Mouse (Mus musculus) liver, embryonic 16.5 days (tissue): ENCODE results near the gene Lrrc32. TPM values are rescaled to one million over a fixed set of nuclear protein-coding genes. Genes with fewer than 3 reads are reported as not detected.

Experiments used
- ATAC-seq: fragments of 200-750 bp; cut with Nextera tagmentation; 2 replicates; pipeline ENCODE4 v1.8.0; 2017; ENCODE audit warnings: low read depth, mild to moderate bottlenecking, moderate number of reproducible peaks, moderate library complexity
- H3K27ac ChIP-seq: fragments of 300-500 bp; sonication (generic); 2 replicates; pipeline ENCODE4 v1.5.1; 2014; ENCODE audit warnings: mild to moderate bottlenecking, low read length
- H3K27me3 ChIP-seq: fragments of 300-500 bp; sonication (generic); 2 replicates; pipeline ENCODE4 v1.6.1; 2014; ENCODE audit warnings: low read depth, low read length, mixed read lengths; ENCODE audit not compliant: control insufficient read depth, insufficient read depth
- H3K36me3 ChIP-seq: fragments of 300-500 bp; sonication (generic); 2 replicates; pipeline ENCODE4 v1.6.1; 2014; ENCODE audit warnings: mild to moderate bottlenecking; ENCODE audit not compliant: control insufficient read depth, insufficient read depth
- H3K4me1 ChIP-seq: fragments of 300-500 bp; sonication (generic); 2 replicates; pipeline ENCODE4 v1.6.1; 2014; ENCODE audit warnings: low read depth, low read length, mixed read lengths; ENCODE audit not compliant: control insufficient read depth
- H3K4me2 ChIP-seq: fragments of 300-500 bp; sonication (generic); 2 replicates; pipeline ENCODE4 v1.6.1; 2014; ENCODE audit warnings: low read depth, low read length, mixed read lengths
- H3K4me3 ChIP-seq: fragments of 300-500 bp; sonication (generic); 2 replicates; pipeline ENCODE4 v1.5.1; 2014; ENCODE audit warnings: low read depth, mild to moderate bottlenecking, low read length
- H3K9ac ChIP-seq: fragments of 300-500 bp; sonication (generic); 2 replicates; pipeline ENCODE4 v1.6.1; 2014; ENCODE audit warnings: low read depth, low read length
- H3K9me3 ChIP-seq: fragments of 300-500 bp; sonication (generic); replicated peaks from 2 replicates; pipeline ENCODE4 v1.6.1; 2016; ENCODE audit warnings: low read length; ENCODE audit not compliant: control insufficient read depth
- WGBS: fragments of 180-500 bp; shearing (Covaris S2); extraction: QIAGEN DNeasy Blood & Tissue Kit; methylation state at CpG from one replicate; pipeline ENCODE4 v1.1.7; 2014; ENCODE audit not compliant: insufficient replicate concordance; 5-methylcytosine and 5-hydroxymethylcytosine counted together
- polyA plus RNA-seq: library from polyadenylated mRNA; unstranded; fragments of >200 nt; fragmentation: Nextera tagmentation; extraction: Ambion mirVana; gene quantifications from 2 replicates; pipeline ENCODE4 v1.2.1, GENCODE M21; 2015

Lrrc32 gene
- polyA plus RNA-seq, 1 experiment from 2014 or later, result 7.1 TPM

DNA sequence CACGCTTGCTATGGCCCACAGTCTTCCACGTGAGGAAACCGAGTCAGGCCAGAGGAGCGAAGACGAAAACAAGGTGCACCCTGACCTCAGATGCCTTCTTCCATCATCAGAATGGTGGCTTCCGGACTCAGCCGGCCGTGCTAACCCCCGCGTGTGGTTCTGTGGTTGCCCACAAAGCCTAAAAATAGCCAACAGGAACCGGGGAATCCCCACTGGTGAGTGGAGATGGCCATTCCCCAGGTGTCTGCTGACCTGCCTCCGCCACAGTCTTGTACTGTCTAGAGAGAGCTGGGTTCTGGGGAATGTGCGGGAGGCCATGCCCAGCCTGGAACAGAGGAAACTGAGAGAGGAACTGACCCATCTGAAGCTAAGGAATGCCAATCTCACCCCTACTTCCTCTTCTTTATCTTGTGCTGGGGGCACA, 45.4 kb downstream of the Lrrc32 start:
- Histone ChIP-seq H3K36me3 (no peaks in the 10 kb centered on the region), H3K9me3 (no peaks in the 10 kb centered on the region), H3K27me3 (no peaks in the 10 kb centered on the region), H3K9ac (no peak overlapping the region), H3K4me2 (no peak overlapping the region), H3K4me1 (no peaks in the 10 kb centered on the region; the same call in none of the 2 replicates), H3K27ac (no peak overlapping the region), H3K4me3 (no peak overlapping the region)
- no peak for ATAC-seq
- WGBS, result 14% methylated on average over 13 of the region's 13 CpGs

DNA sequence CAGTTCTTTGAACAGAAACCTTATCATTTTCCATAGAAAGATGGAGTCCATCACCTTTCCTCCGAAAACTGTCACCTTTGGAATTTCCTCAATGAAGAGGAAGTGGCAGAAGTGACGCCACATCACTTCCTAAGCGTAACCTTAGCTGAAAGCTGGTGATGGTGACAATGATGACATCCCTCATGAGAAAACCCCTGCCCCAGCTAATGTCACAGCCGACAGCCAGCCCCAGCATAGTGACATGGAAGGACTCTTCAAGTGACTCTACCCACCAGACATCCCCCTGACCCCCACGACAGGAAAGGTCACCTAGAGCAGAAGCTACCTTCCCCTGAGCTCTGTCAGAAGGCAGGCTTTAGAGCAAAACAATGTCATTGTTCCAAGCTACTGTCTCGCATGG, 46.1 kb downstream of the Lrrc32 start:
- no peaks in the 10 kb centered on the region; the same call in none of the 2 replicates for H3K4me1 ChIP-seq
- WGBS, result 48% methylated on average over 6 of the region's 6 CpGs
- H3K27ac ChIP-seq, result no peak overlapping the region
- ATAC-seq, result no peak
- H3K27me3 ChIP-seq, result no peaks in the 10 kb centered on the region
- H3K4me3 ChIP-seq, result no peak overlapping the region
- no peak overlapping the region for H3K9ac ChIP-seq
- no peaks in the 10 kb centered on the region for H3K36me3 ChIP-seq
- no peak overlapping the region for H3K4me2 ChIP-seq
- H3K9me3 ChIP-seq, result no peaks in the 10 kb centered on the region

DNA sequence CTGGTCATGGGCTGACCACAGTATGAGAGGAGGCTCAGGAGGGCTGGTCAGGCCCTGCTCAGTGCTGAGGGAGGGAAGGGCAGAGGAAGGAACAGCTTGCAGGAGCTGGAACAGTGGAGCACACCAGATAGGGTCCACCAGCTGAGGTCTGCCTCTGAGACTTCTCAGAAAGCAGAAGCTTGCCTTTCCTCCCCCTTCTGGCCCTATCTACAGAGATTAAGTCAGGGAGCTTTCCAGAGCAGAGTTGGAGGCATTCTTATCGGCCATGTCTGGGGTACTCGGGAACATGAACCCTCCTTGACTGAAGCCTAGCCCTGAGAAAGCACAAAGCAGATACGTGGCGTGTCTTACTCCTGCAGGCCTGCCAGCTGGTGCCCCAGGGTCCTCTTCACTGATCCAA, 46.8 kb downstream of the Lrrc32 start:
- Histone ChIP-seq H3K36me3 (no peaks in the 10 kb centered on the region), H3K9ac (no peak overlapping the region), H3K9me3 (no peaks in the 10 kb centered on the region), H3K27ac (no peak overlapping the region), H3K4me1 (no peaks in the 10 kb centered on the region; the same call in none of the 2 replicates), H3K4me2 (no peak overlapping the region), H3K4me3 (no peak overlapping the region), H3K27me3 (no peaks in the 10 kb centered on the region)
- ATAC-seq, result peak; percentile 32; the same call in 1 of the 2 replicates
- 24% methylated on average over 4 of the region's 4 CpGs for WGBS

DNA sequence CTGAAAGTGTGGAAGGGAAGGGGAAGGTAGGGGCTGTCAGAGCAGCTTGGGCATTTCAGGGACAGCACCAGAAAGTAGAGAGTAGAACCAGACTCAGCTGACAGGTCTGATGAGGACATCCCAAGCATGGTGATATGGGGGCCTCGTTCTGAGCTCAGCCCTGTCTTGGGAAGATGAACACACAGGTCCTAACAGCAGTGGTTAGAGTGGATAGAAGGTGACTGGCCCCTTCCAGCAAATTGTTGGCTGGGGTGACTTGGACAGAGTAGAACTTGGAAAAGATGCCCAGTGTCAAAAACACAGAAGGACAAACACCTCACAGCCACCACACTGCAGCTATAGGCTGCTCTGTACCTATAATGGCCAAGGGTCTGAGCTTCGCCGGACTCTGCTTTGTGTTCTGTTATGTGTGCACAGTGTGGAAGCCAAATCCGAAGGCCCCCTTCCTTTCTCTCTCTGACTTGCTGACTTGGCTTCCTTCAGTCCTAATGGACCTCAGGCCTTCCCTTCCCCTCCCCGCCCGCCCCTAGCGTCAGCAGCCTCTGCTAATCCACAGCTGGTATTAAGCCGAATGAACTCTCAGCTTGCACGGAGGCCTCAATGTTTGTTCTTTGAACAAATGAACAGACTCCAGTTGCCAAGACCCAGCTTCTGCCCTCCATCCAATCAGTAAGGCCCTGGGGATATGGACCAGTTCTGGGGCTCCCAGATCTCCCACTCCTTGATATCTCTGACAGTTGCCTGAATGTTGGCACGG, 48.3 kb downstream of the Lrrc32 start:
- Histone ChIP-seq H3K27ac (no peak overlapping the region), H3K27me3 (no peaks in the 10 kb centered on the region), H3K9me3 (no peaks in the 10 kb centered on the region), H3K4me2 (no peak overlapping the region), H3K4me3 (no peak overlapping the region), H3K9ac (no peak overlapping the region), H3K4me1 (no peaks in the 10 kb centered on the region; the same call in none of the 2 replicates), H3K36me3 (no peaks in the 10 kb centered on the region)
- WGBS, result 59% methylated on average over 10 of the region's 10 CpGs
- no peak for ATAC-seq

DNA sequence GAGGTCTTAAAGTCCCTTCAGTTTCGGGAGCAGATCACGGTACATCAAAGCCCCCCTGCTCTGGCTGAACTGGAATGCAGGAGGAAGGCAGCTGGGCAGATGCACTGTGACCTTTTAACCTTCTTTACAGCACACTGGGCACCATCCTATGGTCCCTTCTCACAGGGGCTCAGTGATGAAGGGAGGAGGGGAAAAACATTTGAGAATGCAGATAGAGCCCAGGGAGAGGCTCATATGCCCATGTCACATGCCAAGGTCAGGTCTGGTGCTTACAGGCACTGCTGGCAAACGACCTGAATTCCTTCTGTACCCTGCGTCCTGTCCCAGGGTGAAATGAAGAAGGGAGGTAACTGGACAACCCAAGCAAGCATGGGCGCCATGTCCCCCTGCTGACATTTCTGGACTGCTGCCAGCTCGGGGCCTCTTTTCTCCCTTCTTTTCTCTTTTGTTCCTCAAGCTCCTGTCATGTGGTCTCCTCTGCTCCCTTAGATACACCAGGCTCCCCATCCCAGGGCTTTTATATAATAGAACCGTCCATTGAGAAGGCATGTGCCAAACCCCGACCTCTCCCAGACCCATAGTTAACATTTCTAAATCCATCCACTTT, 49.0 kb downstream of the Lrrc32 start:
- no peak overlapping the region for H3K27ac ChIP-seq
- 49% methylated on average over 8 of the region's 8 CpGs for WGBS
- no peak for ATAC-seq

DNA sequence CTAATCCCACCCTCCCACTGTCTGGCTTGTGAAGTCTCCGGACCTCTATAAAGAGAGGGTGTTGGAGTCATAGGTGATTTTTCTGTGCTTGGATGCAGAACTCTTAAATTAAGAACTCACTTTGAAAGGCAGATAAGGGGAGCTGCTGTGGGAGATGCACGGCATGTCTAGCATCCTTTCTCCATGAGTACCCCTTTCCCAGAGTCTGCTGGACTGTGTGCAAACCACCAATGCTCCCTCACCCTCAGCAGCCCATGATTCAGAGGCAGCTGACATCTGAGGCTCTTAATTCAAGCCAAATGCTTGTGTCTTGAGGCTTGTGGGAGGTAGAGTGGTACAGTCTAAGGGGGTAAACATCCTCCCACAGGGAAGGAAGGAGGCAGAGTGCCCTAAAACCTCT, 51.8 kb downstream of the Lrrc32 start:
- no peak overlapping the region for H3K4me3 ChIP-seq
- H3K27ac ChIP-seq, result no peak overlapping the region
- WGBS, result 60% methylated on average over 2 of the region's 2 CpGs
- H3K4me1 ChIP-seq, result no peaks in the 10 kb centered on the region
- no peaks in the 10 kb centered on the region for H3K36me3 ChIP-seq
- no peak overlapping the region for H3K4me2 ChIP-seq
- no peaks in the 10 kb centered on the region for H3K9me3 ChIP-seq
- ATAC-seq, result no peak
- H3K9ac ChIP-seq, result no peak overlapping the region
- H3K27me3 ChIP-seq, result no peaks in the 10 kb centered on the region

More for the DNA sequence above, 49.0 kb downstream of the Lrrc32 start:
- Histone ChIP-seq H3K4me3 (no peak overlapping the region), H3K4me1 (no peaks in the 10 kb centered on the region; the same call in none of the 2 replicates), H3K4me2 (no peak overlapping the region), H3K27me3 (no peaks in the 10 kb centered on the region), H3K9ac (no peak overlapping the region), H3K36me3 (no peaks in the 10 kb centered on the region), H3K9me3 (no peaks in the 10 kb centered on the region)

DNA sequence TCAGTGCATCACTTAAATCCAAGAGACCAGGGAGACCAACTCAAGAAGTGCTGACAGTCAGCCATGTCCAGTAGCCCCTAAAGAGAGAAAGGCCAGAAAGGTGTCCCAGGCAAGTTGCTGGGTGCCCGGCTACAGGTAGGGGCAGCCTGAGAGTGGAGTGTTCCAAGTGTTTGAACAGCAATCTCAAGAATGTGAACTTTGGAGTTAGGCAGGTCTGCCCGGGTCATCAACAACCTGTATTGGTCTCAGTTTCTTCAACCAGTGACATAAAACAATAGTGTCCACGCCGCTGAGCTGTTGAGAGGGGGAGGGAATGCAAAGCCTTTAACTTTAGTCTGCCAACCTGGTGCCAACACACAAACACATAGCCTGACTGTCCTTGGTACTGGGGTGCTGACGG, 52.5 kb downstream of the Lrrc32 start:
- Histone ChIP-seq H3K9ac (no peak overlapping the region), H3K36me3 (no peaks in the 10 kb centered on the region), H3K4me1 (no peaks in the 10 kb centered on the region), H3K27ac (no peak overlapping the region), H3K4me3 (no peak overlapping the region), H3K4me2 (no peak overlapping the region), H3K27me3 (no peaks in the 10 kb centered on the region), H3K9me3 (no peaks in the 10 kb centered on the region)
- no peak for ATAC-seq
- WGBS, result 59% methylated on average over 5 of the region's 5 CpGs

DNA sequence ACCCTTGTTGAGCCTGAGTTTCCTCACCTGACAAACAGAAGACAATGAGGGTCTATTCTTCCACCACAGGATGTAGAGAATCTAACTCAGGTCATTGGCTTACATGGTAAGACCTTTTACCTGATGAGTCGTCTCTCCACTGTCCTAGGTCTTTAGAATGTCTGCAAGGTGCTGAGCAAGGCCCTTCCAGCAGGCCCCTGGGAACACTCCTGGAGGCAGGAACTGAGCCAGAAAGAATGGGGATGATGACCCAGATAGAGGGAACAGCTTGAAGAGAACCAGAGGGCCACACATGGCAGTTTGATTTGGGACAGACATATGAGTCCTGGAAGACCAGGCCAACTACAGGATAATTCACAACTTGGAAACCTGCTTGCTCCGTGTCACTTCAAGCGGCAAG, 53.2 kb downstream of the Lrrc32 start:
- Histone ChIP-seq H3K9ac (no peak overlapping the region), H3K27me3 (no peaks in the 10 kb centered on the region), H3K4me1 (no peaks in the 10 kb centered on the region), H3K9me3 (no peaks in the 10 kb centered on the region), H3K4me2 (no peak overlapping the region), H3K27ac (no peak overlapping the region), H3K36me3 (no peaks in the 10 kb centered on the region), H3K4me3 (no peak overlapping the region)
- ATAC-seq, result no peak
- 59% methylated on average over 3 of the region's 3 CpGs for WGBS

DNA sequence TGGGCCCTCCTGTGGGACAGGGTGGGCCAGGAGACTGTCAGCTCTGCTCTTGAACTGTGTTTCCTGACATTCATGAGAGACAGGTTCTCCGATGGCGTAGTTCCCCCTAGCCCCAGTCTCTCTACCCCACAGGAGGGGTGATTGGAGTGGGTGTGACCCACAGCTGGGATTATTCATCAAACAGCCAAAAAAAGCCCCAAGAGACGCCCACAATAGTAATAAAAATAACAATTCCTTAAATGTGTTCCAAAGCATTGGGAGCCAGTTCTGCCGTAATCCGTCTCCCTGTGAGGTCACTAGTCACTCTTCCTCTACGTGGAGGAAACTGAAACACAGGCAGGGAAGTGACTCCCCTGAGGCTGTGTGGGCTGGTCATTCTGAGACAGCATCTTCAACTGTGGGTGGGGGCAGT, 53.7 kb downstream of the Lrrc32 start:
- H3K9ac ChIP-seq, result no peak overlapping the region
- 53% methylated on average over 6 of the region's 6 CpGs for WGBS
- no peaks in the 10 kb centered on the region for H3K36me3 ChIP-seq
- no peaks in the 10 kb centered on the region for H3K4me1 ChIP-seq
- no peak overlapping the region for H3K4me3 ChIP-seq
- no peaks in the 10 kb centered on the region for H3K9me3 ChIP-seq
- no peak overlapping the region for H3K27ac ChIP-seq
- ATAC-seq, result no peak
- H3K4me2 ChIP-seq, result no peak overlapping the region
- H3K27me3 ChIP-seq, result no peaks in the 10 kb centered on the region
